8 mouse cellular contexts compared by ENCODE assay signal in the genomic region with DNA sequence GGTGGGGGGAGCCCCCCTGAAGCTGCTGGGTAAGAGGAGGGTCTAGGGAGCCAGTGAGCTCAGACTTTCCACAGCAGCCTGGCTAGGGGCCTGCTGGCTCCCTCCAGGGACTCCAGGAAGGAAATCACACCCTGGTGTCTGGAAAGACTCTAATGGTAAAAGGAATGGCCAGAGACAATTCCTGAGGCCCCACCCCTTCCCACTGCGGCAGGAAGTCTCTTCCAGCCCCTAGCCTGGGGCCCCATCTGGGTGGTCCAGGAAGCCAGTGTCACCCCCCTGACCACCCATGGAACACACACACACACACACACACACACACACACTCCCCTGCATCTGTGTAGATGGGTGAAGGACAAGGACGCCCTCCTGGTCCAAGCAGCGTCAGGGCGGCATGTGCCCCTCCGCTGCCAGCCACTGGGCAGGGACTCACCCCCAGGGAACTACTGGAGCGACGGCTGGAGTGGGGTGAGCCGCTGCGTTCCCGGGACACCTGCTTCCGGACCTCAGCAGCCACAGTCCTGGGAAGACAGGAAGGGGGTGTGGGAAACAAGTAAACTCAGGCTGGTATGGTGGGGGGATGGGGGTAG. TPM values are rescaled to one million over a fixed set of nuclear protein-coding genes. Genes with fewer than 3 reads are reported as not detected.
DNase-seq lines count a peak whose midpoint lies in the region; ATAC-seq lines count a peak whose summit lies in the region.

No protein-coding gene starts in this region.

- H3K4me3 ChIP-seq in embryonic facial prominence, embryonic 14.5 days (ENCODE audit: low read depth, low read length): peak overlapping the region; percentile 15
- H3K4me3 ChIP-seq in midbrain, embryonic 11.5 days (ENCODE audit: low read depth, low read length): no peak overlapping the region

- intact Hi-C loops in heart, postnatal 10 days (cut with DNase I): no loop called here

- no peaks in the 10 kb centered on the region for H3K9me3 ChIP-seq in embryonic facial prominence, embryonic 14.5 days (ENCODE audit: control insufficient read depth, low read length)
- H3K9me3 ChIP-seq in midbrain, embryonic 11.5 days (ENCODE audit: control insufficient read depth, low read length): no peaks in the 10 kb centered on the region

- peaks cover 19% of the 10 kb centered on the region for H3K4me1 ChIP-seq in embryonic facial prominence, embryonic 14.5 days (ENCODE audit: control insufficient read depth, insufficient read depth, low read length)
- peaks cover 4% of the 10 kb centered on the region for H3K4me1 ChIP-seq in midbrain, embryonic 11.5 days (ENCODE audit: control insufficient read depth, insufficient read depth, low read length)

- peak; percentile 84 for DNase-seq in R1 (ENCODE audit: low read depth, low spot score)
- DNase-seq in embryonic facial prominence, embryonic 14.5 days (ENCODE audit: low spot score): peak; percentile 82
- peak; percentile 86 for DNase-seq in heart, postnatal 10 days
- peak; percentile 78 to 86 for DNase-seq in kidney, postnatal 36 days
- no peak for DNase-seq in midbrain, embryonic 11.5 days (ENCODE audit: low spot score, missing footprints)
- no peak for DNase-seq in thymus, postnatal 36 days
- DNase-seq in cerebellum, postnatal 10 days: no peak

- ATAC-seq in embryonic facial prominence, embryonic 14.5 days (ENCODE audit: low read depth): peak; percentile 64
- peak; percentile 49; the same call in 1 of the 2 replicates for ATAC-seq in midbrain, embryonic 11.5 days (ENCODE audit: low FRiP score)
- ATAC-seq in inflammation-experienced regulatory T-cells, adult 6 months: no peak

- peak overlapping the region; percentile 50 for H3K4me2 ChIP-seq in embryonic facial prominence, embryonic 14.5 days (ENCODE audit: low read depth, low read length)
- H3K4me2 ChIP-seq in midbrain, embryonic 11.5 days: no peak overlapping the region; the same call in 1 of the 2 replicates

- no peaks in the 10 kb centered on the region for H3K27me3 ChIP-seq in embryonic facial prominence, embryonic 14.5 days (replicated peaks; ENCODE audit: control insufficient read depth, insufficient read depth, low read length)
- H3K27me3 ChIP-seq in midbrain, embryonic 11.5 days (ENCODE audit: control insufficient read depth, insufficient read depth, low read length): peaks cover 2% of the 10 kb centered on the region; the same call in 1 of the 2 replicates

- peak overlapping the region; percentile 85 for H3K27ac ChIP-seq in embryonic facial prominence, embryonic 14.5 days (replicated peaks; ENCODE audit: low read depth, low read length)
- H3K27ac ChIP-seq in midbrain, embryonic 11.5 days (ENCODE audit: low read depth, low read length): no peak overlapping the region

- H3K9ac ChIP-seq in embryonic facial prominence, embryonic 14.5 days (ENCODE audit: low read depth, low read length): peak overlapping the region; percentile 46
- no peak overlapping the region; the same call in 1 of the 2 replicates for H3K9ac ChIP-seq in midbrain, embryonic 11.5 days (ENCODE audit: low read length)

- 9% methylated on average over 11 of the region's 11 CpGs for WGBS in embryonic facial prominence, embryonic 14.5 days
- 25% methylated on average over 11 of the region's 11 CpGs for WGBS in midbrain, embryonic 11.5 days

- peaks cover 34% of the 10 kb centered on the region for H3K36me3 ChIP-seq in embryonic facial prominence, embryonic 14.5 days (ENCODE audit: control insufficient read depth, insufficient read depth, low read length)
- H3K36me3 ChIP-seq in midbrain, embryonic 11.5 days (ENCODE audit: control insufficient read depth, insufficient read depth, low read length): no peaks in the 10 kb centered on the region

RNA-seq across cellular contexts. Expression of gene Dock6, which starts 5.6 kb away (rescaled TPM):
- 28.3 and 30.2 TPM in 2 replicates for polyA plus RNA-seq in embryonic facial prominence, embryonic 14.5 days (2014; fragmentation: Nextera tagmentation; extraction: Ambion mirVana)
- 10 to 100 TPM; 63.0 to 66.5 TPM for total RNA-seq in heart, postnatal 10 days (2021)
- polyA plus RNA-seq in midbrain, embryonic 11.5 days (2014; fragmentation: Nextera tagmentation; extraction: Ambion mirVana): 15.1 and 15.9 TPM in 2 replicates
- 1 to 10 TPM; 1.7 to 2.1 (median 1.9) TPM for polyA plus RNA-seq in inflammation-experienced regulatory T-cells, adult 6 months (2017; shearing (Covaris generic))

RNA-seq across cellular contexts. Expression of gene Angptl8, which starts 11.5 kb away (rescaled TPM):
- polyA plus RNA-seq in embryonic facial prominence, embryonic 14.5 days (2014; fragmentation: Nextera tagmentation; extraction: Ambion mirVana): 0.41 and 0.54 TPM in 2 replicates
- total RNA-seq in heart, postnatal 10 days (2021): under 1 TPM in 1 of 2 experiments, not detected in 1; 0.31 TPM
- polyA plus RNA-seq in midbrain, embryonic 11.5 days (2014; fragmentation: Nextera tagmentation; extraction: Ambion mirVana): 0.19 and 0.22 TPM in 2 replicates
- not detected for polyA plus RNA-seq in inflammation-experienced regulatory T-cells, adult 6 months (2017; shearing (Covaris generic))

RNA-seq across cellular contexts. Expression of gene Kank2, which starts 48.3 kb away (rescaled TPM):
- polyA plus RNA-seq in embryonic facial prominence, embryonic 14.5 days (2014; fragmentation: Nextera tagmentation; extraction: Ambion mirVana): 10.7 and 12.1 TPM in 2 replicates
- total RNA-seq in heart, postnatal 10 days (2021): 10 to 100 TPM; 49.5 to 51.9 TPM
- polyA plus RNA-seq in midbrain, embryonic 11.5 days (2014; fragmentation: Nextera tagmentation; extraction: Ambion mirVana): 3.5 and 3.9 TPM in 2 replicates
- not detected for polyA plus RNA-seq in inflammation-experienced regulatory T-cells, adult 6 months (2017; shearing (Covaris generic))

Comparison
In these comparisons a context has a peak if more than half of its experiments do, and no peak if none do; other contexts are left out.
1. DNase-seq: peak in R1 (single experiment), embryonic facial prominence, embryonic 14.5 days (single experiment), heart, postnatal 10 days (2 of 2) and kidney, postnatal 36 days (2 of 2); none in midbrain, embryonic 11.5 days (single experiment), thymus, postnatal 36 days (0 of 2) and cerebellum, postnatal 10 days (0 of 2).